Mouse (Mus musculus) lung, postnatal 25 days (tissue): ENCODE data around the gene Anapc11.
"Not testable (repeated sequence)": the region's sequence is repeated elsewhere in the genome, so short reads cannot be mapped to it uniquely, and the experiment has no call there.

Experiments
- DNase-seq: peaks from one replicate; pipeline ENCODE4 v3.0.0; 2022; ENCODE audit warnings: low spot score

The Anapc11 gene

DNA sequence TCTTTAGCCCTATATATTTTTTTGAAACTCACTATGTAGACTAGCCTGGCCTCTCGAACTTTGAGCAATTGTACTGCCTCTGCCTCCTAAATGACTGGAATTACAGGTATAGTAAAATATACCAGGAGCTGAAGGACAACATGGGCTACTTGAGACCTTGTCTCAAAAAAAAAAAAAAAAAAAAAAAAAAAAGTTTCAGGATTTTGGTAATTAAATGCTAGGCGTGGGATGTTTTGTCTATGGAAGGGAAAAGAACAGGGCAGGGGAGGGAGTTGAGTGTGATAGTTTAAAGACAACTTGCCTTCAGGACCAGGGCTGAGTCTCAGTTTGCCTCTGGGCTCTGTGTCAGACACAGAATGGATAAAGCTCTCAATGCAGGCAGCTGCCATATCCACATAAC is 23.2 kb upstream of the Anapc11 start:
- DNase-seq: no peak

DNA sequence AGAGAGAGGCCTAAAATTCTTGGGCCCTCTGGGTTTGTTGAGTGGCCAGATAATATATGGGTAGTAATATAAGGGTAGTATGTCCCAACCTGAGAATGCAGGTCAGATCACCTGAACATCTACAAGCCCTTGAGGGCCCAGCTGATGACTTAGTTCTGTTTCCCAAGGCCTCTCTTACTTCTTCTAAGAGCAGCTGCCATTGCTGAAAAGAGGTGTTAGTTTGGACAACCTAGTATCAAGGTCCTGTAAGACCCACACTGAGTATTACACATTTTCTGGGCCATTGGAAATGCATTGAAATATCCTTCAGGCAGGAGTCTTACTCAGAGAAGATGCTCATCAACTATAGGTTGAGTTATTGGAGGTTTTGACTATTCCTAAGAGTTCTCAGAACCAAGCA is 22.3 kb upstream of the Anapc11 start:
- DNase-seq: no peak

DNA sequence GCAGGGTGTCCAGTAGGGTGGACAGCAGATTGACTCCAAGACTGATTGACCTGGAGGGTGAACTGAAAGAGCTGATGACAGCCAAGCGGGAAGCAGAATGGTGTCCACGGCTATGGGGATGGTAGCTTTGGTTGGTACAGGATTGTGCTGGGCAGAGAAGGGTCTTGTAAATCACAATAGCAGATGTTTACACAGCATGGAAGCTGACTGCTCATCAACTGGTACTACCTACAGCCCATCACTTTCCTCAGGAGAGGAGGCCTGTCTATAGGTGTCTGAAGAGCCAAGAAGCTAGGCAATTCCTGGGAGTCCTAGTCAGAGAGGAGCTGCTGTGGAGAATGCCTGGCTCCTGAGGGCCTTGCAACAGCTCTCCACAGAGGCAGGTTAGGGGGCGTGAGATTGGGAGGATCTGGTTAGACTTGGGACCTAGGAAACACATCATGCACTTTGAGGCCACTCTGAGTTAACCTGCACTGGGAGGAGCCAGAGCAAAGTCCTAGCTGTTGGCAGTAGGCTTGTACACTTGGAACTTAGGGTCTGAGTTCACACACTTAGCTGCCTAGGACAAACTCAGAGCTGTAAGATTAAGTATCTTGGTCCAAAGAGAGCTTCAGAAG is 21.7 kb upstream of the Anapc11 start:
- DNase-seq: no peak

DNA sequence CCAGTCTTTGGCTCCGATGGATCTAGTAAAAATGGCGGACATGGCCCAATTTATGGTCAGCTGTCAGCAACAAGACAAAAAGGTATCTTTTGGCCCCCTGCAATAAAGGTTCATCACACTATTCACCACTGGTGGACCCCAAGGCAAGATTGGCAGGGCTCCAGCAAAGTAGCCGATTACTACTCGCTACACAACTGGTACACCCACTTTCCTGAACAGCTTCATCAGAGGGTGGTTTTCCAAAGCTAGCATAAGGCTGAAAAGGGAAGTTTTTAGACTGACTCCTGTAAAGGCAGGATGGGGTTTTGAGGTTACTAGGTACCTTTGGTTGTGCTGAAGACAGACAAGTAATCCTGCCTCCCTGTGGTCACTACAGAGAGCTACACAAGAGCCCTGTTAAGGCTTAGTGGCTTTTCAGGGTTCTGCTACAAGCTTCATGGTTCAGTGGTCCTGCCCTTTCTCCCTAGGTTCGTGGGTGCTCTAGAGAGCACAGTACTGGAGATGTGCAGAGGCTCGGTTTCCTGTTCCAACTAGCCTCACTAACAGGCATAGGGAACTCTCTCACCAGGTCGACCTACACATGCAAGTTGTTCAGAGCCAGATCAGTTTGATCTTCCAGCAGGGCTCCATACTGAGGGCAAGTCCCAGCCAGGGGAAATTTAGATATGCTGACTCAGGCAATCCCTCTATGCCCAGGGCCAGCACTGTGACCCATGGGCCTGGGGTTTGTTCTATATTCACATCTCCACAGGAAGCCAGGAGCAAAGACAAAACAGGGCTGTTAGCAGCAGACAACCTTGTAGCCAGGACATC is 20.8 kb upstream of the Anapc11 start:
- no peak for DNase-seq

DNA sequence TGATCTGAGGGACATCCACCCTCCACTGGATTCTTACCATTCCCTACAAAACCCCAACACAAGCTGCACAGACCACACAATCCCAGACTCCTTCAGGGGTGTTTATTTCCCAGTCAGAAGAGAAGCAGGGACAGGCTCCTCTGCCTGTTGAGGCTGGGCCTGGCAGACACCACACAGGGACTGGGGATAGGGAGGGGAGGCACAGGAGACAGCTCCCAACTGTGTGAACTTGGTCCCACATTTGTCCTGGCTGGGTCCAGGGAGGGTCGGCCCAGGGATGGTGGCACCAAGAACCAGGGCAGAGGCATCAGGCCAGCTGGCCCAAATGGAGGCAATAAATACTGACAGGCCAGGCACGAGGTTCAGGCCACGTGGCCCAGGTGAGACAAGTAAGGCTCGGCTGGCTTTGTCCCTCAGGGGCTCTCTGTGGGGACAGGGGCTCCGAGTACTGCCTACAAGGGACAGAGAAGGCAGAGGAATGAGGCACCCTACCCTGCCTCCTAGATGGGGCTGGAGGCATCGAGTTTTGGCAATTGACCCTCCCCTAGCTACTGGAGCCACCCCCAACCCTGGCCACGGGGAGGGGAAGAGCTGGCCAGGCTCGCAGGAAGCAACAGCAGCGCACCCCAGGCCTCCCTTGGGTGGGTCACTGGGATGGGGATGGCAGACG is 20.1 kb upstream of the Anapc11 start:
- no peak for DNase-seq

DNA sequence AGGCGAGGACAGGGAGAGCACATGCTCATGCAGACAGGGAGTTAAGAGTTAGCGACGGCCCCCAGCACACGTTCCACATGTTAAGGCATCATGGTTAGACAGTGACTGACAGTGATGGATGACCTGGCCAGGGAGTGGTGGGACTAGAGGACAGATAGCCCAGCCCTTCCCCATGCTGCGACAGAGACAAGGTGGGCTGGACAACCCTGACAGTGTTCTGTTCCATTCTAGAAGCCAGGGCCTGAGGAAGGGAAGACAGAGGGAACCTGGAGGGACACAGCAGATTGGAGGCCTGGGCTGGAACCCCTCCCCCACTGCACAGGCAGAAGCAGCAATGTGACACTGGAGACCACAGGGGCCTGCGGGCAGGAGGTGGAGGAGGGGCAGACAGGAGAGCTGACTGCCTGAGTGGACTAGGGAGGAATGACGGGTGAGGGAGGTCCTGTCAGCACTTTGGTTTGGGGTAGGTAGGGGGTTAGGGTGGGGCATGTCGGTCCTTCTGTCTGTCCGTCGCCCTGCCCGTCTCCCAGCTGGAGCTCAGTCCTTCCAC is 19.5 kb upstream of the Anapc11 start:
- DNase-seq: no peak

DNA sequence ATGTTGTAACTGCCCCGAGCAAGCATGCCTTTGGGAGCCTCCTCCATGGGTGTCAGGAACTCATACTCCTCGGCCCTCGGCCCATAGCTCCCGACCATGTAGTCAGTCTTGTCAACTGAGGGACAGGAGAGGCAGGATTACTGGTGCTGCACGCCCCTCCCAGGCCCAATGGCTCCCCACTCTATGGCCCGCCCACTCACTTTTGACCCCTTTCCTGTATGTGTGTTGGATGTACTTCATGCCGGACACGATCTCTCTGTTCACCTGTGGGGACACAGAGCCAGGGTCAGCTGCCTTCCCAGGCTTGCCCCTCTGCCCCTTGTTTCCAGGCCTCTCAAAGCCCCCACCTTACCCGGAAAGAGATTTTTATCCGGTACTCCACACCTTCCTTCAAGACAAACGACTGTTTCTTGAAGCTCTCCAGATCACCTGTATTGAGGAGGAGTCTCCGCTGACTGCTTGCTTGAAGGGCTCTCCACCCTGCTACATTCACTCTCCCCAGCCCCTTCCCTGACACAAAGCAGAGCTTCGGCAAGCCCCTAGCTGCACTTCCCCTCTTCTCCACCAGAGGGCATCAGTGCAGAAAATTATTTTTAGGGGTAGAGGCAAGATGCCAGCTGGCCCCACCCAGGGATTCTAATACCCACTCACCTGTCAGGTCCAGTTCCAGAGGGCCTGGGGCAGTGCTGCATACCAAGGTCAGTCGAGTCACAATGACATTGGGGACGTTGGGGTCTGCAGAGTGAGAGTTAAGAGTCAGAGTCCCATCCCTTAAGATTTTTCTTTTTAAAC is 18.7 kb upstream of the Anapc11 start:
- DNase-seq: peak; percentile 76

DNA sequence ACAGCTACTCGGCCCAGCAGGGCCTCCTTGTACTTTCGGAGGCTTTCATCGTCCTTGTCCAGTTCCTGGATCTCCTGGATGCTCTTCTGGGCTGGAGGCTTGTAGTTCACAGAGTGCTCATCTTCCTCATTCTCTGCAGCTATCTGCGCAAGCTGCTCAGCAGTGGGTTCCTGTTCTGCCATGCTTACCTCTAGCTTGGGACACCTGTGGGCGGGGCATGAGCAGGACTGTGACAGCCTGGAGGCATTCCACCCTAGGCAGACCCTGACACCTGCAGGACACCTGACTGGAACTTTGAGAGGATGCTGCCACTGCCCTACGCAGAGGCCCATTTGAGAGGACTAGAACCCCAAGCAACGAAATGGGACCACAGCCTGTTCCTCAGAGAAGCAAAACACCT is 18.0 kb upstream of the Anapc11 start:
- DNase-seq: peak; percentile 39

DNA sequence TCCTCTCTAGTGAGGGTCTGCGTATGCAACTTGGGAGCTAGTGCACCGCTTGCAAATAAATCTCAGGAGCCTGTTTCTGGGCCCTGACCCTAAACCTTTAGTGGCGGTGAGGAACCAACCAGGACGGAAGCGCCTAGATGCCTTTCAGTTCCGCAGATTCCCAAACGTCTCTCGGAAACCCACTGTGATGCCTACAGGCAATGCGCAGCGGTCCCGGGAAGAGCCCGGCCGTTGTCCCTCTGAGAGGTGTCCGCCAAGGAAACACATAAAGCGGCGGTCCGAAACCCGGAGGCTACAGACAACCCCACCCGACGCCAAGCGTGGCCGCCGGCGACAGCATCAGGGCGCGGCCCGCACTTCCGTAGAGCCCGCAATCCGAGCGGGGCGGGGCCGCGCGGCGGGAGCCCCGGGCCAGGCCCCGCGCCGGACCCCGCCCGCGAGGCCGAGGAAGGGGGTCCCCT is 17.3 kb upstream of the Anapc11 start:
- peak; percentile 40 for DNase-seq

DNA sequence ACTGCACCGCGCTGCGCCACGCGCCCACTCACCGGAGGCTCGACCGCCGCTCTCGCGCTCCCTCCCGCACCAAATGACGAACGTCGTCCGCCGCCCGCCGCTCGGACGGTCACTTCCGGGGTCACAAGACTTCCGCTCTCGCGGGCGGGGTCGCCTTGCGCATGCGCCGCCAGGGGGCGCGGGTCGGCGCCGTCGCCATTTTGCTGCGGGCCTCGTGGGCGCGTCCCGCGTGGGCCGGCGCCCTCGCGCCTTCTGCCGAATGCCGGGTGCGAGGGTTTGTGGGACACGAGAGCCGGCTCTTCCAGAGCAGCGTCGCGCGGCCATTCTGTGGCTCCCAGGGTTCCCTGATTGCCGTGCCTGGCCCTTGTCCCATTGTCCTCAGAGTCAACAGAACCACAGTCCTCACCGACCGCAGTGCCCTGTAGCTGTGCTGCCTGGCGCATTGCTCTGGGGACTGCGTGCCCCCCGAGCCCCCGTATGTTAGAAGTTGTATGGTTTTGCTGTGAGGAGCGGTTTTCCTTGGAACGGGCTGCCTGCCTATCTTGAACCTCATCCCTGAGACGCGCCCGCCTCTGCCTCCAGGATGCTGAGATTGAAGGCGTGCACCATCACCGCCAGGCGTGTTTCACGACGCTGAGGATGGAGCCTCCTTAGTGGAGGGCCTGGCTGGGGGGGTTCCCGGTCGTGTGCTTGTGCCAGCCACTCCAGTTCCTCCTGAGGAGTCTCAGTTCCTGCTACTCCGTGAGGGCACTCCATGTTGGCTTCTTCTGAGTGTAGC is 16.5 kb upstream of the Anapc11 start, which contains the start of gene Arhgdia:
Gene Arhgdia (minus strand): TSS at position 135 of the 778 bp plus-strand sequence.
- DNase-seq: peak; percentile 88

DNA sequence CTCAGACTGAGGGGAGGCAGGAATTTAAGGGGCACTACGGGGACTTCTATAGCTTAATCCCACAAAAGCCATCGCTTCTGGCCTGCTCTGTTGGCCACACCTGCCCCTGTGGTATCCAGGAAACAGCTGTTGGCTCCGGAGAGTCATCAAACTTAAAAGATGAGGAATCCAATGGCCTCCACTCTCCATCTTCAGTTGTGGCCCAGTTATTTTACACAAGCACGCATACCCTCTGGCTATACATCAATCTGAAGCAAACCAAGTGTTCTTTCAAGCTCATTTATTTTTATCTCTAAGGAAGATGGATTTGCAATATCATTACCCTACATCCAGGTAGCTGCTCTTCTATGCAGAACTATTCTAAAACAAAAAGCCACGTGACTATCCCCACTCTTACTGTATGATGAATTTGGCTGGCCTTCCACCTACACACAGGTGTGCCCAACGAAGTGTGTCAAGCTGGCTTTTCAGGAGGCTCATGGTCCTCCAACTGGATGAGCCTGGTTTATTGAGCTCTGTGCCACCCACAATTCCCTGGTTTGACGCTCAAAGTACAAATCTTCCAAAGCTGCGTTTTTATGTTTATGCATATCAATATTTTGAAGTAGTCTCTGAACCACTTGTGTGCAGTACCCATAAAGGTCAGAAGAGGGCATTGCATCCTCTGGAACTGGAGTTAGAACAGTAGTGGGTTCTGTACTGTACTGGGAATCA is 15.8 kb upstream of the Anapc11 start:
- DNase-seq: peak; percentile 60

DNA sequence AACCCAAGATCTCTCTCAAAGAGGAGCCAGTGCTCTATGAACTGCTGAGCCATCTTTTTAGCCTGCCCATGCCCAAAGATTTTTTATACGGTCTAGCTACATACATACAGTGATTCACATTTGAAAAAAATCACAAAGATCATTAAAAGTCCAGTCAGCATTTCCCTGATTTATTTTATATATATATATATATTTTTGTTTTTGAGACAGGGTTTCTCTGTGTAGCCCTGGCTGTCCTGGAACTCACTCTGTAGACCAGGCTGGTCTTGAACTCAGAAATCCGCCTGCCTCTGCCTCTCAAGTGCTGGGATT is 15.3 kb upstream of the Anapc11 start:
- DNase-seq: not testable (repeated sequence)

DNA sequence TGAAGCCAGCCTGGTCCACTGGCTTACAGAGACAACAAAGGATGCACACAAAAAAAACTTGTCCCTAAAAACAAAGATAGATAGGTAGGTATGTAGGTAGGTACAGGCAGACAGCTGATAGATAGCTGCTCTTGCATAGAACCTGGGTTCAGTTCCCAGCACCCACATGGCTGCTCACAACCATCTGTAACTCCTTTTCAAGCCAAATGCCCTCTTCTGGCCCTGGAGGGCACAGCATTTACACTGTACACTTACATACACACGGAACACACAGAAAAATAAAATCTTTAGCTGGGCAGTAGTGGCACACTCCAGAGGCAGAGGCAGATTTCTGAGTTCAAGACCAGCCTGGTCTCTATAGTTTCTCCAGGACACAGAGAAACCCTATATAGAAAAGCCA is 14.3 kb upstream of the Anapc11 start:
- DNase-seq: no peak

DNA sequence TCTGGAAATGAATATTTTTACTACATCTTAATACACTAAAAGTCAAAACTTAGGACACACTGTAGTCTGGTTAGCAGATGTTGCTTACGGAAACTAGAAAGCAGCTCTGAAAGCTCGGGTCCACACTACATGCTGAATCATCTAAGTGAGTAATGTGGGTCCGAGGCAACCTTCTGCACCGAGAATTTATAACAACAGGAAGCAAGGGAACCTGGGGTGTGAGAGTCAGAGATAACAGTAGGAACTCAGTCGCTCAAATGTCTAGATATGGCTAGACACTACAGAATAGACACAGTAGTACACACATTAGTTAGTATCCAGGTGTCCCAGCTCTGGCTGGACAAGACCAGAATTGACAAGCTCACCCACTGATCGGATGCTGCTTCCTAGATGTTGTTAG is 9.7 kb upstream of the Anapc11 start:
- no peak for DNase-seq

DNA sequence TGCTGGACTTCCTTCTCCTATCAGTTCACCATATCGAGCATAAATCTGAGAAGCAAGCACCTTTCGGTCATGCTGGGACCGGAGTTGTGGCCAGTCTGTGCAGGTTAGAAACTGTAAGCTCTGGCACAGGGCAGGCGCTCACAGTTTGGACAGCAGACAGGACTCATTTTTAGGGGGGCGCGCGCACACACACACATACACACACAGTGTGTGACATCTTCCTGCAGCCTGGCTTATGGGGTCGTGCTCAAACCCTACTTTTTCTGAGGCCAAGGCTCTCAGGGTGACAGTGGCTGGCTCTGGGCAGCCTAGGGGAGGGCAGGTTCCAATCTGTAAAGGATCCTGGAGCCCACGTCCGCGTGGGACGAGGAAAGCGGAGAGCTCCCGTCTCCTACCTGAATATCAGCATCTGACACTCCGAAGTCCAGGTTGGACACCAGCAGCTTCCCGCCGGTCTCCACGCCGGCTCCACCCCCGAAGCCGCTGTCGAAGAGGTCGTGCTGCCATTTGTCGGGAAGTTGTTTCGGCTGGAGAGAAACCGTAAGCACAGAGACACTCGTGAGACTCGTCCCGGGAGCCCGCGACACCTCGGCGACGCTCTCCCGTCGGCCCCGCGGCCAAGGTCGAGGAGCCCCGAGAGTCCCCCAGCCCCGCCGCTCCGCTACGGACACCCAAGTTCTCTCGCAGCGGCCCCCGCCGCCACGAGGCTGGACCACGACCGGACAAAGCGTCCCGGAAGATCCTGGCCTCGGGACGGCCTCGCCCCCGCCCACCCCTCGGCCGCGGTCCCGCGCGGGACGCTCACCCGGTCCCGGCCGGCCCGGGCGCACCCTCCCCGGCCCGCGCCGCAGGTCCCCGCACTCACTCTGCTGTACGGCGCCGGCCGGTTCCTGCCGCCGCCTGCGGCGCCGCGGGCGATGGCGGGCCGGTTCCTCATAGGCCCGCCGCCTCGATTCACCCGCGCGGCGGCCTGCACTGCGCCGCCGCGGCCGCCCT is 683 bp upstream of the Anapc11 start:
- DNase-seq: no peak

DNA sequence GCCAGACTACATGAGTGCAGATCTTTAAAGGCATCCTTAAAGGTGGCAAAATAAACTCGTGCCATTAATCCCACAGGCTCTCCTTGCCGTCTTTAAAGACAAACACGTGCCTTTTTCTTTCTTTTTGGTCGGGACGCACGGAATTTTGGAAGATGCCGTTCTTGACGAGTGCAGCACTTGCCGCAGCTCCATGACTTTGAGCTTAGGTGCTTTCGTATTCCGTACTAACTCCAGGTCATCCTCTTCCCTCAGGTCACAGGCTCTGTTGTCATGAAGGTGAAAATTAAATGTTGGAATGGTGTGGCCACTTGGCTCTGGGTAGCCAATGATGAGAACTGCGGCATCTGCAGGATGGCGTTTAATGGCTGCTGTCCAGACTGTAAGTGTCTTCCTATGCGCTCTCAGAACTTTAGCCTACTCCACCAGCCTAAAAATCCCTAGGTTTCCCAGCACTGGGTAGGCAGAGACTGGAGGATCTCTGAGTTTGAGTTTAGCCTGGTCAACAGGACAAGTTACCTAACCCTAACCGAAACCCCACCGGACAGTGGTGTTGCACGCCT is 849 bp downstream of the Anapc11 start:
- no peak for DNase-seq

DNA sequence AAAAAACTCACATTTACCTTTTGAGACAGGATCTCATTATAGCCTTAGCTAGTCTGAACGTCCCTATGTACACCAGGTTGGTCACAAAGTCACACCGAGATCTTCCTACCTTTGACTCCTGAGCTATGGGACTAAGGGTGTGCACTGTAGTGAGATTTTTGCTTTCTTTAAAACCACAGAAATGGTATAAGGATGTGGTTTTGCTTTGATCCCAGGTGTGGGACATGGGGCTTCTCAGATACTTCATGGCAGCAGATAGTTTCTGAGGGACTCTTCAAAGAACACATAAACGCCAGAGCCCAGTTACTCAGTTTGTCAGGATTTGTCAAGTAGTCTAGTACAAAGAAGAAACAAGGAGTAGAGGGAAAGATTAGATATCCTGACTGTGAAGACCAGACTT is 2.5 kb downstream of the Anapc11 start:
- no peak for DNase-seq

DNA sequence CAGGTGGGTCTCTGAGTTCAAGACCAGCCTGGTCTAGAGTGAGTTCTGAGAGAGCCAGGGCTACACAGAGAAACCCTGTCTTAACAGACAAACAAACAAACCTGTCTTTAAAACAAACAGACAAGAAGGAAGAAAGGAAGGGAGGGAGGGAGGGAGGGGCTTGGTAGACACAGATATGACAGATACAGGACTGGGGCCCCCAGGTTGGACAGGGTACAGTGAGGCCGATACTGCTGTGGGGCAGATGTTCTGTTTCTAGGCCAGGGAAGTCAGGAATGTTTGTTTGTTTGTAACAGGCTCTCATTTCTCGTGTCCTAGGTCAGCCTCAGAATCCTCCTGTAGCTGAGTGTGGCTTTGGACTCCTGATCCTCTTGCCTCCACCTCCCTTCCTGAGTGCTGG is 5.3 kb downstream of the Anapc11 start:
- no peak for DNase-seq

DNA sequence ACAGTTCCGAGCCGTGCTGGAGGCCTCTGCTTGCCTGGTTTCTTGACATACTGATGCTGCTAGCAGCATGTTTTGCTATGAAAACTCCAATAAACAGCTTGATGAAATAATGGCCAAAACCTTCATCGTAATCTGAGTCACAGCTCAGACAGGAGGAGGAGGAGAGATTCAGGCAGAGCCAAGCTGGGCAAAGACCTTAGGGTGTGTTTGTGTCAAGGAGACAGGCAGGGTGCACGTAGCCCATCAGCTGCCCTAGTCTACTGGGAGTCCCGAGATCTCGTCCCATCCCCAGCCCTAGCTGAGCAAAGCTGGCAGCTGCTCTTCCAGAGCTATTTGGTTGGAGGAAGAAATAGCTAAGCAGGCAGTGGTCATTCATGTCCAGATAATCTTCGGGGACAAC is 7.4 kb downstream of the Anapc11 start:
- no peak for DNase-seq
